Mouse (Mus musculus) CD4-positive, CD25-positive, alpha-beta regulatory T cell, adult 4 months (primary cell): Measurements from ENCODE around the gene Pwp1. TPM values are rescaled to one million over a fixed set of nuclear protein-coding genes. Genes with fewer than 3 reads are reported as not detected.

ENCODE experiments used
- polyA plus RNA-seq, 2 experiments: library from polyadenylated mRNA; unstranded; fragments of 100-300 nt; shearing (Covaris generic); gene quantifications; one replicate each; pipeline ENCODE4 v1.2.1; 2017

Pwp1 gene
- polyA plus RNA-seq, 2 experiments from 2014 or later: 42.2 to 45.5 TPM

Other genes with a start within 250 kb of the Pwp1 start
- gene Prdm4, start 87.6 kb downstream of the Pwp1 start, polyA plus RNA-seq: 1 to 10 TPM; 4.4 to 7.7 TPM
- under 1 TPM in 1 of 2 experiments, not detected in 1; 0.50 TPM for gene Ascl4, start 98.2 kb downstream of the Pwp1 start, polyA plus RNA-seq
- gene Rtcb, start 128.3 kb downstream of the Pwp1 start, polyA plus RNA-seq: 100 to 1,000 TPM; 169 to 193 TPM
- gene Bpifc, start 182.4 kb downstream of the Pwp1 start, polyA plus RNA-seq: not detected
- 10 to 100 TPM; 44.9 to 46.2 TPM for gene Fbxo7, start 192.5 kb downstream of the Pwp1 start, polyA plus RNA-seq